ENCODE assay signal across 15 mouse cellular contexts in genomic region chr11:54492559-54492958, GRCm38 (mm10). TPM values are rescaled to one million over a fixed set of nuclear protein-coding genes. Genes with fewer than 3 reads are reported as not detected.
DNase-seq lines count a peak whose midpoint lies in the region; ATAC-seq and TF ChIP-seq lines count a peak whose summit lies in the region.
"Had no signal": no experiment of that assay in that cellular context is flagged by ENCODE, and none has a peak within 500 bp of the region (broad histone marks: within the 10 kb centered on the region; RNA-seq: fewer than 3 reads in every experiment).

No protein-coding gene starts in this region.

- H3K36me3 ChIP-seq in splenic B cell, adult 2 months (ENCODE audit: control insufficient read depth, insufficient read depth, low read length, poor library complexity, severe bottlenecking) = 0 out of 2 replicates have a peak, but pooled peaks cover 5% of the 10 kb centered on the region
- 0 out of 2 replicates have a peak, but pooled peaks cover 6% of the 10 kb centered on the region for H3K36me3 ChIP-seq in midbrain, embryonic 15.5 days (replicated peaks)
- peaks cover 12% of the 10 kb centered on the region; the same call in 1 of the 2 replicates for H3K36me3 ChIP-seq in forebrain, embryonic 15.5 days

- 90% methylated on average over 4 of the region's 4 CpGs for WGBS in midbrain, embryonic 15.5 days
- 93% methylated on average over 4 of the region's 4 CpGs for WGBS in forebrain, embryonic 15.5 days

- TF ChIP-seq POLR2A in embryonic fibroblast, embryonic 13.5 days (IDR thresholded peaks at IDR 0.05; ENCODE audit: low read depth, low read length) = no peak

- TF ChIP-seq CTCF in embryonic fibroblast, embryonic 13.5 days (IDR thresholded peaks at IDR 0.05; ENCODE audit: borderline replicate concordance, insufficient read depth, low read length) = no peak

- peak; percentile 8 for DNase-seq in kidney, adult 9 months
- no peak for DNase-seq in kidney, postnatal 10 days
- peak; percentile 8 for DNase-seq in splenic B cell, adult 2 months (ENCODE audit: low read depth, low spot score)
- no peak for DNase-seq in adrenal gland, adult 2 months
- DNase-seq: adrenal gland, postnatal 25 days; cerebellum, adult 9-11 months; kidney, adult 11 months; layer of hippocampus, postnatal 36 days; liver had no signal

- H3K4me3 ChIP-seq in embryonic fibroblast, embryonic 13.5 days (ENCODE audit: insufficient read depth, low read length) = no peak overlapping the region
- no peak overlapping the region for H3K4me3 ChIP-seq in midbrain, embryonic 15.5 days
- no peak overlapping the region for H3K4me3 ChIP-seq in forebrain, embryonic 15.5 days
- H3K4me3 ChIP-seq: embryonic facial prominence, embryonic 15.5 days; midbrain, embryonic 10.5 days had no signal

- ATAC-seq in CD4-positive, CD25-positive, alpha-beta regulatory T cell, adult 4 months = peak; percentile 97
- ATAC-seq in midbrain, embryonic 15.5 days (replicated peaks) = no peak
- no peak for ATAC-seq in forebrain, embryonic 15.5 days (replicated peaks)

- H3K27me3 ChIP-seq in splenic B cell, adult 2 months (ENCODE audit: control insufficient read depth, insufficient read depth, low read length, poor library complexity, severe bottlenecking) = no peaks in the 10 kb centered on the region
- no peaks in the 10 kb centered on the region for H3K27me3 ChIP-seq in midbrain, embryonic 15.5 days (replicated peaks)
- H3K27me3 ChIP-seq in forebrain, embryonic 15.5 days = no peaks in the 10 kb centered on the region
- H3K27me3 ChIP-seq: embryonic facial prominence, embryonic 15.5 days had no signal

- H3K27ac ChIP-seq in embryonic fibroblast, embryonic 13.5 days (ENCODE audit: insufficient read depth, low read length) = peak overlapping the region; percentile 98
- H3K27ac ChIP-seq in midbrain, embryonic 15.5 days = no peak overlapping the region
- no peak overlapping the region for H3K27ac ChIP-seq in forebrain, embryonic 15.5 days (replicated peaks)
- H3K27ac ChIP-seq: embryonic facial prominence, embryonic 15.5 days; midbrain, embryonic 10.5 days had no signal

- no peaks in the 10 kb centered on the region for H3K9me3 ChIP-seq in midbrain, embryonic 15.5 days
- no peaks in the 10 kb centered on the region for H3K9me3 ChIP-seq in forebrain, embryonic 15.5 days
- H3K9me3 ChIP-seq: embryonic facial prominence, embryonic 15.5 days; midbrain, embryonic 10.5 days had no signal

- no peak overlapping the region for H3K9ac ChIP-seq in midbrain, embryonic 15.5 days
- no peak overlapping the region for H3K9ac ChIP-seq in forebrain, embryonic 15.5 days (replicated peaks)
- H3K9ac ChIP-seq: embryonic facial prominence, embryonic 15.5 days had no signal

- no peak overlapping the region for H3K4me2 ChIP-seq in midbrain, embryonic 15.5 days
- no peak overlapping the region for H3K4me2 ChIP-seq in forebrain, embryonic 15.5 days (replicated peaks)
- H3K4me2 ChIP-seq: embryonic facial prominence, embryonic 15.5 days had no signal

- peaks cover 3% of the 10 kb centered on the region for H3K4me1 ChIP-seq in embryonic fibroblast, embryonic 13.5 days (ENCODE audit: control insufficient read depth, insufficient read depth, low read length)
- no peaks in the 10 kb centered on the region for H3K4me1 ChIP-seq in midbrain, embryonic 15.5 days
- H3K4me1 ChIP-seq in forebrain, embryonic 15.5 days = no peaks in the 10 kb centered on the region
- H3K4me1 ChIP-seq: embryonic facial prominence, embryonic 15.5 days; midbrain, embryonic 10.5 days had no signal

RNA-seq across cellular contexts. Expression of gene Rapgef6, which starts 30.1 kb away (rescaled TPM):
- 100 to 1,000 TPM; 258 to 274 TPM for polyA plus RNA-seq in CD4-positive, CD25-positive, alpha-beta regulatory T cell, adult 4 months (2017; shearing (Covaris generic))
- 20.7 and 21.7 TPM in 2 replicates for polyA plus RNA-seq in embryonic fibroblast, embryonic 13.5 days (2011; ENCODE audit: insufficient read length, low read depth, missing spikeins)
- polyA plus RNA-seq in midbrain, embryonic 15.5 days (2015; fragmentation: Nextera tagmentation; extraction: Ambion mirVana) = 37.7 and 42.7 TPM in 2 replicates
- total RNA-seq in adrenal gland, adult 2 months (2021) = 10 to 100 TPM; 23.5 to 23.7 TPM
- polyA plus RNA-seq in adrenal gland, adult 2 months (2012; rRNA removed) = 12.9 and 14.9 TPM in 2 replicates
- 35.7 and 36.0 TPM in 2 replicates for polyA plus RNA-seq in forebrain, embryonic 15.5 days (2015; fragmentation: Nextera tagmentation; extraction: Ambion mirVana)

RNA-seq across cellular contexts. Expression of gene Fnip1, which starts 54.6 kb away (rescaled TPM):
- polyA plus RNA-seq in CD4-positive, CD25-positive, alpha-beta regulatory T cell, adult 4 months (2017; shearing (Covaris generic)) = 10 to 100 TPM; 12.7 to 12.9 TPM
- 30.0 and 38.5 TPM in 2 replicates for polyA plus RNA-seq in embryonic fibroblast, embryonic 13.5 days (2011; ENCODE audit: insufficient read length, low read depth, missing spikeins)
- 11.0 and 11.6 TPM in 2 replicates for polyA plus RNA-seq in midbrain, embryonic 15.5 days (2015; fragmentation: Nextera tagmentation; extraction: Ambion mirVana)
- 10 to 100 TPM; 27.2 to 32.3 TPM for total RNA-seq in adrenal gland, adult 2 months (2021)
- polyA plus RNA-seq in adrenal gland, adult 2 months (2012; rRNA removed) = 1.6 and 1.9 TPM in 2 replicates
- 10.9 and 12.5 TPM in 2 replicates for polyA plus RNA-seq in forebrain, embryonic 15.5 days (2015; fragmentation: Nextera tagmentation; extraction: Ambion mirVana)

Comparison
In these comparisons a context has a peak if more than half of its experiments do, and no peak if none do; other contexts are left out.
1. DNase-seq: peak in kidney, adult 9 months (single experiment) and splenic B cell, adult 2 months (single experiment); none in kidney, postnatal 10 days (single experiment) and adrenal gland, adult 2 months (single experiment).